Mouse (Mus musculus): ENCODE data around the gene Platr17.
"Not testable (repeated sequence)": the region's sequence is repeated elsewhere in the genome, so short reads cannot be mapped to it uniquely, and the experiment has no call there.

Gene Platr17

DNA sequence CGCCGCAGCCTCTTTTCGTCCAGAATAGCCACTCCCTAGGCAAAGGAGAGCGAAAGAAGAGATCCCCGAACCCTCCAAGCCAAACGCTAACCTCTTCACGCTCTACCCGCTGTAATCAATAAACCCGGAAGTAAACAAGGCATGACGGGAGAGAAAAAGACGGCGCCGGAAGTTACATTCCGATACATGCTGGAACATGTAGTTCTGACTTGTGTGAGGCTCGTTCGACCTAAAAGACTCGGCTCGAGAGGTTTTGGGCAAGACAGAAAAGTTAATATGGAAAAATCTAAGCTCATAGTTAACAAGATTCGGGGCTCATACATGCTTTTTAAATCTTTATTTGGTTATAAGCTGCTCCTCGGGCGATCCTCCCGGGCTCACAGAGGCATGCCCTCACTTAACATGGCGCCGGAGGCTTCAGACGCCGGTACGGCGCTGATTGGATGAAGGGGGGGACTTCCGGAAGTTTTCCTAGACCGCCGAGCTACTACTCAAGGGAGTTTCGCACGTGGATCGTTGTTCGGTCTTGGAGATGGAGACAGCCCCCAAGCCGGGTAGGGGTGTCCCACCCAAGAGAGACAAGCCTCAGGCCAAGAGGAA lies 35.4 kb downstream of the Platr17 start, which contains the start of the genes Pfdn6 and Wdr46:
Pfdn6 (minus strand) TSS at position 138 of the 600 bp plus-strand sequence.
Wdr46 (plus strand) TSS at position 455 of the 600 bp plus-strand sequence.
- peak; percentile 92 for DNase-seq (ENCODE audit: extremely low spot score)

DNA sequence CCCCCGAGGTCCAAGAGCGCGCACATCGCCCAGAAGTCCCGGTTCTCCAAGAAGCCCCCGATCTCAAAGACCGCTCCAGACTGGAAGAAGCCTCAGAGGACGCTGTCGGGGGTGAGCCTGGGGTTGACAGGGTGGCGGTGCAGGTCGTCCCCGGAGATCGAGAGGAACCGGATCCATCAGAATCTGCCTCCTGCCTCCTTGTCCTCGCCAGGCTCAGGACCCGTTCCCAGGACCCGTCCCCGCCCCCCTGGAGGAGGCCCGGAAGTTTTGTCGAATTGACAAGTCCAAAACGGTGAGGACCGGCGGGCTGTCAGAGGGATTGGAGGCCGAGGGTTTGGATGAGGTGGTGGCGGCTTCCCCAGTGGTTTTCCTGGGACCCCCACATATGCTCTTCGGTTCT lies 36.0 kb downstream of the Platr17 start:
- no peak for DNase-seq (ENCODE audit: extremely low spot score)

- no peak for DNase-seq (ENCODE audit: extremely low spot score)
These were observed 36.4 kb downstream of the Platr17 start for GRCm38 (mm10) chr17:33941381-33941780.

DNA sequence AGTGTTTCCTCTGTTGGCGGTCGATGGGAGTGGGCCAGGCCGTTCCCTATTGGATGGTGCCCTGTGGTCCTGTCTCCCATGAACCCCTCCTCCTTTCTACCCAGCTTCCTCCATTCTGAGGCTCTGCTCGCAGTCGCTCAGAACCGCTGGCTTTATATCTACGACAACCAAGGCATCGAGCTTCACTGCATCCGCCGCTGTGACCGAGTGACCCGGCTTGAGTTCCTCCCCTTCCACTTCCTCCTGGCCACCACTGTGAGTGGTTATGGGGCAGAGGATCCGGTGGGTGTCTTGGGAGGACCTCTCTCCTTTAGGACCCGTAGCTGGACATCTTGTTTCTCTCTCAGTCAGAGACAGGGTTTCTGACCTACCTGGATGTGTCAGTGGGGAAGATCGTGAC lies 38.5 kb downstream of the Platr17 start:
- DNase-seq (ENCODE audit: extremely low spot score) = no peak

DNA sequence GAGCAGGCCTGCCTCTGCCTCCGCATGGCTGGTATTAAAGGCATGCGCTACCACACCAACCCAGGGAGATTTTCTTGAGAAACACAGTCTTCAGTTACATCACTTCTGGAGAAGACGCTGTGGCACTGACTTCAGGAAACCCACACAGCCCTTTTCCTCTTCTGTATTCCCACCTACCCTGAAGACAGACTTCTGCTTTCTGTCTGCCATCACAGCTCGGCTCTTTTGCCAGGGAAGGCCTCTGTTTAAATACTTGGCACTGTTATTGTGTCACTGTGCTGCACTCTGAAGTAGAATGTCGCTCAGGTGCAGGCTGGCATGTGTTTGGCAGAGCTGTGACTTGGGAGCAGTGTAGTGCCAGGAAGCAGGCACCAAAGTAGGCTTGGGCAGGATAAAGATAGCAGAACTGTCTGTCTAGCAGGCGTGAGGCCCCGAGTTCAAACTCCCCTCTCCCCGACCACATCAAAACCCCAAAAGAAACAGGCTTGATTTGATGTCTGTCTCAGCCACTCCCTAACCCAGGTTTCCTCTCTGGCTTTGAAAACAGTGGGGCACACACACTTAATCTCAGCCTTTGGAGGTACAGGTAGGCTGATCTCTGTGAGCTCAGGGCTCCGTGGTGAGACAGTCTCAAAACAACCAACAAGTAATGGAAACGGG lies 42.6 kb downstream of the Platr17 start:
- DNase-seq (ENCODE audit: extremely low spot score) = no peak

- DNase-seq (ENCODE audit: extremely low spot score) = no peak
These were observed 43.4 kb downstream of the Platr17 start for GRCm38 (mm10) chr17:33948090-33948904.

DNA sequence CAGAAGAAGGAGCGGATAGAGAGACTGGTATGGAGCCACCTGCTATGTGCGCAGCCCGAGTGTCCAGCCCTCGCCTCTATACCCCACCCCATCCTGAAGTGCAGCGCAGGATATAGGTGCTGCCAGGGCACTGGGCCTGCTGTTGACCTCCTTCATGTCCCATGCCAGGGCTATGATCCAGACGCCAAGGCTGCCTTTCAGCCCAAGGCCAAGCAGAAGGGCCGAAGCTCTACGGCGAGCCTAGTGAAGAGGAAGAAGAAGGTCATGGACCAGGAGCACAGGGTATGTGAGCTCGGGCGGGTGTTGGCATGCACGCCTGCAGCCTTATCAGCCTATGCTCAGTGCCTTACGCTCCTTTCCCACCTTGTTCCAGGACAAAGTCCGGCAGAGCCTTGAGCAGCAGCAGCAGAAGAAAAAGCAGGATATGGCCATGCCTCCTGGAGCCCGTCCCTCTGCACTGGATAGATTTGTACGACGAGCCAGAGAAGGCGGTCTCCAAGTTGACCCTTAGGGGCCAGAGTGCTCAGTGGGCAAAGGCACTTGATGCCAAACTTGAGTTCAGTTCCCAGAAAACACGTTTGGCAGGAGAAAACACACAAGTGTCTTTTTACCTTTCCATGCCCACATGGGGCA lies 44.1 kb downstream of the Platr17 start:
- DNase-seq (ENCODE audit: extremely low spot score) = no peak

- no peak for DNase-seq (ENCODE audit: extremely low spot score)
These were observed 45.2 kb downstream of the Platr17 start for GRCm38 (mm10) chr17:33950131-33950625.

DNA sequence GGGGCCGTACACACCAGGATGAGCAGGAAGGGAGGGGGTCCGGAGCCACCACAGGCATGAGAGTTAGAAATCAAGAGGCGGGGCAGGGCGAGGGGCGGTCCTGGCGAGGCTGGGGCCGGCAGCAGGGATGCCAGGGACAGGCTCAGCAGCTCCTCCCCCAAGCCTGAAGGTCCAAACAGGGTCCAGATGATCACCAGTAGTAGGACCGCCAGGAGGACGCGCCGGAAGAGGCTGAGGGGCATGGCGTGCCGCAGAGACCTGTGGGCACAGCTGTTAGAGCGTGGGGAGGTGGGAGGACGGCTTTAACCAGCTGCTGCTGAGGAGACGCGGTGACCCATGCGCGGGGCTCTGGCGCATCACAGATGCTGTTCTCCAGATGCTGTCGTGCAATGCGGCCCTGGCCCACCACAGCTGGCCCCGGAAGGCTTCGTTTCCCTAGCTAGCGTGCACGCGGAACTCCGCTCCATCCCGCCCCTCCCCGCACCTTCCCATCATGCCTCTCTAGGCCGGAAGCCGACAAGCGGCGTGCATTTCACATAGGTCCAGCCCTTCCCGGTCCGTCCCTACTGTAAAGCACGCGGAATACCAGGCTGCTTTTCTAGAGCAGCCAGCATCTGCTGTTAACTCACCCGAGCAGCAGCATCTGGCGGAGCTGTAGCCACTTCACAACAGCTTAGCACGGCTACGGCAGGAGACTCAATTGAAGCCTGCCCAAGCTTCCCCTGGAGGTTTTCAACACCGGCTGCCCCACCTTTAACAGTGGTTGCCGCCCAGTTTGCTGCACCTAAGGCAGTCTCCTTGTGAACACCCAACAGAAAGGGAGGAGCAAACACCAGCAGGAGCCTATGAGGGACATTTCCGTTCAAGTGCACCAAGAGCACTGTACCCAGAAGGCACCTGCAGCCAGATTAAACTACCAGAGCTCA lies 46.3 kb downstream of the Platr17 start, which contains the start of gene B3galt4:
B3galt4 (minus strand) TSS at position 468 of the 926 bp plus-strand sequence.
- peak; percentile 93 for DNase-seq (ENCODE audit: extremely low spot score)

DNA sequence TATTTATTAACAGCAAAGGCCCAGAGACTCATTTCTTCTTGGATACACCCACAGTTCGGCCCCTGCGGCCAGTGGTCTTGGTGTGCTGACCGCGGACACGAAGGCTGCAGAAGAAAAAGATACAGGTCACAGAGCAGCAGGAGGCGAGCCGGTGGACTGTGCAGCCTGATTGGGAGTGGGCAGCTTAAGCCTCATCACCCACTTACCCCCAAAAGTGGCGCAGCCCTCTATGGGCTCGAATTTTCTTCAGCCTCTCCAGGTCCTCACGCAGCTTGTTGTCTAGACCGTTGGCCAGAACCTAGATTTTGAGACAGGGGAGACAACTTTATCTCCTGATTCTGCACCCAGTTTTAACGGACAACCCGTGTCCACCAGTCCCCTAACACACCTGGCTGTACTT lies 47.1 kb downstream of the Platr17 start:
- not testable (repeated sequence) for DNase-seq (ENCODE audit: extremely low spot score)

DNA sequence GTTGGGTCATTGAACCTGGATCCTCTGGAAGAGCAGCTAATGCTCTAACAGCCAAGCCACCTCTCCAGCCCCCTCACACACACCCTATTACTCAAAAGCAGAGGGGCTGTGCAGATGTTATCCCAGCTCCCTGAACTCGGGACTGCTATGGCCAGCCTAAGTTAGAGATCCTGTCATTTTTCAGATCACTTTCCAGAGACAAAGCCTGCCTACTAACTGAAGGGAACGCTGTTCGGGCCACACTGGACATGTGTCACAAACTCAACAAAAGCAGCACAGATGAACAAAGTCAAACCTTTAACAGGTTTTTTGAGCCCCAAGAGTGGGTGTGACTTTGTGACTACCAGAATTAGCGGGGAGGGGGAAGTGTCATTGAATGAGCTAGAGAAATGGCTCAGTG lies 47.9 kb downstream of the Platr17 start:
- no peak for DNase-seq (ENCODE audit: extremely low spot score)

DNA sequence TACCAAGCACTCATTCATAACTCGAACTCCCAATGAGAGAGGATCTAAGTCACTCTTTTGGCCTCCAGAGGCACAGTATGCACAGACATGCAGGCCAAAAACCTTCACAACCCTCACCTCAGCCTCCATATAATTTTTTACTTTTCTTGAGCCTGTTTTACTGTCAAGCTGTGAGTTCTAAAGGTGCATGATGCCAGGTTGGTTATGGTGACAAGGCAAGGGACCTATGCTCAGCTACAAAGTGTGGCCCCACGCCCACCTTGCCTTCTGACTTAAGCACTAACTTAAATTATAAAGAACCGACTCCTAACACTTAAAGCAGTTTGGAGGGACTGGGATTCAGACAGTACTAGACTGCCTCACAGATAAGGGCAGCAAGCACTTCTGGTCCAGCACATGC lies 48.4 kb downstream of the Platr17 start:
- DNase-seq (ENCODE audit: extremely low spot score) = no peak

DNA sequence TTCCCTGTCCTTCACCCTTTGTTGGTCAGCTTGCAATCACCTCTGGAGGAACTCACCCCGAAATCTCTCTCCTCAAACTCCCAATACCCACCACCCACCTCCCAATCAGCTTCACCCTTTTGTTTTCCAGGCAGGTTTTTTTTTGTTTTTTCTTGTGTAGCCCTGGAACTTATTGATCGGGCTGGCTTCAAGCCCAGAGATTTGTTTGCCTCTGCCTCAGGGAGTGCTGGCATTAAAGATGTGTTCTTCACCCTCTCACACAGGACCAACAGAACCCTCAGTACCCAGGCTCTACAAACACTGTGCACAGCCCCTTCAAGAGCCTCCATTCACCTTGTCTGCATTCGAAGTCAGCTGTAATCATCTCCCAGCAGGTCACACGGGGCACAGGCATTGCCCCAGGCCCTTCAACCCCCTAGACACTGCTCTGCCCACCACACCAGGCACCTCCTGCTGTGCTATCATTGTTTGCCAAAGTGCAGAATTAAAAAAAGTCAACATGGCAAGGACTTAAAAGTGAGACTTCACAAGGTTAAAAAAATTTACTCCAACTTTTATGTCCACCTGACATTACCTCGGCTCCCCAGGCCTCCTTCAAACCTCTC lies 49.1 kb downstream of the Platr17 start:
- no peak for DNase-seq (ENCODE audit: extremely low spot score)

GRCm38 (mm10) chr17:33954646-33955554 lies 50.0 kb downstream of the Platr17 start:
- no peak for DNase-seq (ENCODE audit: extremely low spot score)

DNA sequence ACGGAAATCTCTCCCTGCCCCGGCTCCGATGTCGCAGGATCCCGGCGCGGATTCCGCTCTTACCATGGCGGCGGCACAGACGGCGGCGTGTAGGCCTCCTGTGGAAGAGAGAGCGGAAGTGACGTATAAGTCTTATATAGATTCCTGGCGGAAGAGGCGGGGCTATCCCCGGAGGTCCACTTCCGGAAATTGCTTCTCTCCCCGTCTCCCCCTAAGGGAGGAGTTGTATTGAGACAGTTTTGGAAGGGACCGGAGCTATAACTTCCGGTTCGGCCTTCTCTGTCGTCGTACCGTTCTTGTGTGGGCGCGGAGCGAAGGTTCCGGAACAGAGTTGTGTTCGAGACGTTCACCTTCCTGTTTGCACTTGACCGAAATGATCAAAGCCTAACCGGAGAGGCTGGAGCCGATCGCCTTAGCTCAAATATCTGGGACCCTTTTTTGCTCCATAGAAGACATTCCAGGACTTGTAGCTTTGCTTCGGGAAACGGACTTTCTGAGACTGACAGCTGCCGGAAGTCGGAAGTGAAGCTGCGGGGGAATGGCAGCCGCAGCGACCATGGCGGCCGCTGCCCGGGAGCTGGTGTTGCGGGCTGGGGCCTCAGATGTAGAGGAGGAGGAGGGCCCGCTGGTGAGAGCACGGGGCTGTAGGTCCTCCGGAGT lies 50.8 kb downstream of the Platr17 start, which contains the start of the genes Vps52 and Rps18:
Vps52 (plus strand) TSS at position 258 of the 660 bp plus-strand sequence.
Rps18 (minus strand) TSS at position 447 of the 660 bp plus-strand sequence.
- DNase-seq (ENCODE audit: extremely low spot score) = peak; percentile 97

Data from embryo, embryonic 9.5 days (tissue).